Mouse (Mus musculus) embryonic fibroblast, embryonic 13.5 days (primary cell): ENCODE measurements around the gene Myt1l.

Source experiments
- CTCF ChIP-seq: IDR thresholded peaks from 2 replicates; pipeline ENCODE4 v1.5.1; 2011; ENCODE audit warnings: mild to moderate bottlenecking, control low read depth, low read length, moderate library complexity, borderline replicate concordance; ENCODE audit not compliant: insufficient read depth
- POLR2A ChIP-seq: IDR thresholded peaks from 2 replicates; pipeline ENCODE4 v1.6.1; 2011; ENCODE audit warnings: low read depth, mild to moderate bottlenecking, control low read depth, low read length, moderate library complexity

DNA sequence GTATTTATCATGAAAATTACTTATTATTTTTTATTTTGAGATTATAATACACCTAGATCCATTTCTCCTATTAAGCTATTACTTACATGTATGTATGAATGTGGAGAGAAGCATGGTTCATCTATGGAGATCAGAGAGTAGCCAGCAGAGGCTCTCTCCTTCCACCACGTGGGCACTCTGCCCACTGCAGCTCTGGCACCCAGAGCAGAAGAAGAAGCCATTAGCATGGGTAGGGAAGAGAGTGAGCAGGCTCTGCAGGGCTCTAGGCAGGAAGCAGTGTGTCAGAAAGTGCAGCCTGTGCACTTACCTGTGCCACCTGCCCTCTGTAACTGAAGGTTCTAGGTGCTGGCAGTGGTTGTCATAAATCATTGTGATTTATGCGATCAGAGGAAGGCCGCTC lies 321.8 kb downstream of the Myt1l start:
- TF ChIP-seq CTCF (no peak), POLR2A (no peak)
